Mouse (Mus musculus): Measurements from ENCODE around the gene Itm2c.

Itm2c gene

GRCm38 (mm10) chr1:85894231-85894747, at the start of gene Itm2c:
TSS of gene Itm2c (plus strand) at chr1:85894281.
- peak; percentile 82 for DNase-seq (ENCODE audit: low read depth, low spot score)

DNA sequence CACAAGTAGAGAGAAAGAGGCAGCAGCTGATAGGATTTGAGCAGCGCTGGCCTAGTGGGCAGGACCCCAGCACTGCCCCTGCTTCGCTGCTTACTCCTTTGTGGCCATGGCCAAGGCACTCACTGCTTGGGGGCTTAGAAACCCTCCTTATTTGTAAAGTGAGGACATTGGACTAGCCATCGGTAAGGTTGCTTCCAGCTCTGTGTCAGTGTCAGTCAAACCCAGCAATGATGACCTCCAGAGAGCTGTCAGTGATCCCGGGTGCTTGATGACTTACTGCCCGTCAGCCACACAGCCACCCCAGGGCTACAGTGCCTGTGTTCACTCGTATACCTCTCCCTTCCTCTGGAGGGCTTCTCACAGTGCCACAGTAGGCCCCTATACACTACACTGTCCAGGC, 49.1 kb upstream of the Itm2c start:
- DNase-seq (ENCODE audit: low read depth, low spot score) = no peak

- no peak for DNase-seq (ENCODE audit: low read depth, low spot score)
Measured at GRCm38 (mm10) chr1:85845476-85845875, 48.6 kb upstream of the Itm2c start.

DNA sequence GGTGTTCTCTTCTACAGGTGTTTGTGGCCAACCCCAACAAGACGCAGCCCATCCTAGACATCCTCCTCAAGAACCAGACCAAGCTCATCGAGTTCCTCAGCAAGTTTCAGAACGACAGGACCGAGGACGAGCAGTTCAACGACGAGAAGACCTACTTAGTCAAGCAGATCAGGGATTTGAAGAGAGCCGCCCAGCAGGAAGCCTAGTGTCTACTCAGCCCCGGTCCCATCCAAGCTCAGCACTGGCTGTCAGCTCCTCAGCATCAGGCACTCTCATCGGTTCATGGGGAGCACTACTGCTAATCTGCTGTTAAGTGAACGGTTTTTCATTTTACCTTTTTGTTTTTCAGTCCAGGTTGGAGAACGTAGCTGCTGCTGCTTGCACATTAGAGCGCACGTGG, 45.1 kb upstream of the Itm2c start:
- no peak for DNase-seq (ENCODE audit: low read depth, low spot score)

- no peak for DNase-seq (ENCODE audit: low read depth, low spot score)
Measured at GRCm38 (mm10) chr1:85850851-85851250, 43.2 kb upstream of the Itm2c start.

DNA sequence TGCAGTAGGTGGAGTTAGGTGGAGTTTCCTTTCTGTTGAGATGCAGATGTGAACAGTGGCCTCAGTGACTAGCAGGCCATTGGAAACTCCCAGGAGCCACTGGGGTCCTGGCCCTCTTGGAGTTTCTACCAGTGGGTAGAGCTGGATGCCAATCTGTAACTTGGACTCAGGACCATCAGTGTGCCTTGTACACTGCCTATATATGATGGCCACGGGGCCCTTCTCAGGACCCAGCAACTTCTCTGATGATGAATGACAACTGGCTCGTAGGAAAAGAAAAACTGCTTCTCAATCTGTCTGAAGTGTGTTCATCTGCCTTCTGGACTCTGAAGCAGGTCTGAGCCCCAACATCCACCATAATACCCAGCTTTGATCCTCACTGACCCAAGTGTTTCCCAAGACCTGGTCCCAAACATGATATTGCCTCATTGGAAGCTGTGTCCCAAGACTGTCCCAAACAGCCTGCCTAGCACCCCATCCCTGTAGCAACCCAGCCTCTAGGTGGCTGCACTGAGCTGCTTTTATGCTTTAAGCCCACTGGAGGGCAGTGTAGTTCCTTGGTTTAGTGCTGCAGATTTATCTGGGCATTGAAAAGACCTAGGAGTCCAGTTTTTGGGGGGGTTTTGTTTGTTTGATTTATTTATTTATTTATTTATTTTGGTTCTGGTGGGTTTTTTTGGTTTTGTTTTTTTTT, 40.9 kb upstream of the Itm2c start:
- DNase-seq (ENCODE audit: low read depth, low spot score) = peak; percentile 84

DNA sequence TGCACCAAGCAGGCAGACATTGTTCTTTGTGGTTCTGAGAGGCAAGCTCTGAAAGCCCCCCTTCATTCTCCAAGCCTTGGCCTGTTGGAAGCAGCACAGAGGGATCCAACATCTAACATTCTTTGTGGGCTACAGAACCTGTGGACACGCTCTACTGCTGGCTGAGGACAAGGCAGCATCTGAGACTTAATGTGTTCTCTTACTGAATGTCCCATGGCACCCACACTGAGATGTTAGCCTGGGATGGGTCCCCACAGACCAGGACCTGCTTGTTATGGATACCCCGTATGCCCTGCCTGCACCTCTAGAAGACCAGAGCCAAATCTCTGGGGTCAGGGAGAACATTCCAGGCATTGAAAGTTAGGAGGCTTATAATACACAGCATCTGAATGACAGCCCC, 40.2 kb upstream of the Itm2c start:
- no peak for DNase-seq (ENCODE audit: low read depth, low spot score)

DNA sequence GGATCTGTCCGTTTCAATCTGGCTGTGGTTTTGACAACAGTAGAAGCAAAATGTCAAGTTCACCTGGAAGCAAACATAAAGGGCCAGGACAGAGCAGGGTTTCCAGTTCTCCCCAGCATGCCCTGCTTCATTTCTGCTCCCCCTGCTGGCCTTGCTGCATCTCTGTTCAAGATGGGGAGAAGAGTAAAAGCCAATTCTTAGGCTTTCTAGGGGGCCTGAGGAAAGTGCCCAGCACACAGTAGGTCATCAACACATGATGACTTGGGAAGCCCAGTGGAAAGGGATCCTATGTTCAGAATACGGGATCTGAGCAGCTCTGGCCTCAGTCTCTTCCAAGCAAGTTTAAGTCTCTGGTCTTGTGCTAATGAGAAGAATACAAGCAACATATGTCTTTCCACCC, 39.6 kb upstream of the Itm2c start:
- no peak for DNase-seq (ENCODE audit: low read depth, low spot score)

GRCm38 (mm10) chr1:85856266-85856665, 37.8 kb upstream of the Itm2c start:
- DNase-seq (ENCODE audit: low read depth, low spot score) = no peak

DNA sequence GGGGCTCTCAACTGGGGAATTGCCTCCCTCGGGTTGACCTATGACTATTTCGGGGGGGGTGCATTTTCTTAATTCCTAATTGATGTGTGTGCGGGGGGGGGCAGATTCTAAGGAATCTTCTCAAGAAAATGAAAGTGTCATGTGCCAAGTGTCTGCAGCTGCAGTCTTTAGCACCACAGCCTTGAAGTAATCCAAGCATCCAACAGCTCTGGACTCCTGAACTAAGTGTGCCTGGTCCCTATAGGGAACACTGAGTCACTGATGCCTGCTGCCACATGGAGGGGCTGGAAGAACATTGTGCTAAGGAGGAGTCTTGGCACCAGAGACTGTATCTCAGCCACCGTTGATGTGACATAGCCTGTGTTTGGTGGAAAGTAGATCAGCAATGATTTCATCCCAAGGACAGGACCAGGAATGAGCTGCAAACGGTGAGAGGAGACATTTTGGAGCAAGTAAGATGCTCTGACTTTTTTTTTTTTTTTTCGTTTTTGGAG, 36.8 kb upstream of the Itm2c start:
- no peak for DNase-seq (ENCODE audit: low read depth, low spot score)

DNA sequence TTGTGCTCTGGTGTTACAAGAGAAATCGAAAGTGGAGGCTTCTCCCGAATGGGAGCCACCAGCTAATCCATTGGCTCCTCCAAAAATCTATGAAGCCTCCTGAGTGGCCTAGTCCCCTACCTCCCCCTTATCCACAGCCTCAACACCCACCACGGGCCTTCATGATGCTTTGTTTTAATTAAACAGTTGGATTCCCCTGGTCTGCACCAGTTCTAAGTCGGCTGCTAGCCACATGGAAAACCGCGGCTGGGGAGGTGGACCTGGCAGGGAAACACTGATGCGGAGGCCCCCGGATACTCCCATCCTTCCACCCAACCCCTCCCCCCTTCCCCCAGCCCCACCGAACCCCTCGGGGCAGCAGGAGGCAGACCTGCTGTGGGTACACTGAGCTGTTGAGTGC, 29.7 kb upstream of the Itm2c start:
- DNase-seq (ENCODE audit: low read depth, low spot score) = no peak

DNA sequence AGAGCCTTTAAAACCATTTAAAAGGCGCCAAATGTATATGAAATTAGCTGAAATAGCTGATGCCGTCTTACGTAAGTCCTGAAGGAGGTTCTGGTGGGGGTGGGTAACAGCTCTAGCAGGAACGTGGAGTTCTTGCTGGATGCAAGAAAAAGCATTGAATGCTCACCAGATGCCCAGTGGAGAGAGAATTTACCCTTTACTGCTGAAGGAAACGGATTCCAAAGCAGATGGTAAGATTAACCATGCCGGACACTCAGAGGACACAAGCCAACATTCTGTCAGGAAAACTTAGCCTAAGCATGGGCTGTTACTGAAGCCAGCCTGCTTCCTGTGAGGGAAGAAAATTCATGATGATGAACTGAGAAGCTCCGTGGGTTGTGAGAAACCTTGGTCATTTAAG, 24.1 kb upstream of the Itm2c start:
- DNase-seq (ENCODE audit: low read depth, low spot score) = no peak

GRCm38 (mm10) chr1:85870546-85870945, 23.5 kb upstream of the Itm2c start:
- no peak for DNase-seq (ENCODE audit: low read depth, low spot score)

- DNase-seq (ENCODE audit: low read depth, low spot score) = no peak
Measured at GRCm38 (mm10) chr1:85882003-85882402, 12.1 kb upstream of the Itm2c start.

- peak; percentile 30 for DNase-seq (ENCODE audit: low read depth, low spot score)
Measured at GRCm38 (mm10) chr1:85887221-85887620, 6.9 kb upstream of the Itm2c start.

GRCm38 (mm10) chr1:85894748-85895360, 773 bp downstream of the Itm2c start:
- DNase-seq (ENCODE audit: low read depth, low spot score) = peak; percentile 80

DNA sequence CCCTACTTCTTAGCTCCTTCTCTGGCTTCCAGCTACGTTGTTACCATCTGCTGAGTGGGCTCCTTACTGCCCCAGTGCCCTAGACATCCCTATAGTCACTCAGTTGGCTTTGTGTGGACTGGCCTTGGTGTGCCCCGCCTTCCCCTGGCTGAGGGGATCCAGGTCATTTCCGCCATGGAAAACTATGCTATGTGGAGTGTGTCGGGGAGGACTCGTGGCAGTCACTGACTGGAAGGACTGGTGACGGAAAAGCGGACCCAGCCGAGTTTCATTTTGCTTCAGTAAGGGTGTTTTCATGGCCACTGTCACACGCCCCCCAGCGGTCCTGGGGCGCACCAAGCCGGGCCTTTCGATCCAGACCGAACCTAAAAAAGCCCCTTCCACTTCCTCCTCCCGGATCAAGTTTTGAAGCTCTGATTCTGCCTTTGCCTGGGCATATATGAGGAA, 1.3 kb downstream of the Itm2c start:
- DNase-seq (ENCODE audit: low read depth, low spot score) = peak; percentile 48

DNA sequence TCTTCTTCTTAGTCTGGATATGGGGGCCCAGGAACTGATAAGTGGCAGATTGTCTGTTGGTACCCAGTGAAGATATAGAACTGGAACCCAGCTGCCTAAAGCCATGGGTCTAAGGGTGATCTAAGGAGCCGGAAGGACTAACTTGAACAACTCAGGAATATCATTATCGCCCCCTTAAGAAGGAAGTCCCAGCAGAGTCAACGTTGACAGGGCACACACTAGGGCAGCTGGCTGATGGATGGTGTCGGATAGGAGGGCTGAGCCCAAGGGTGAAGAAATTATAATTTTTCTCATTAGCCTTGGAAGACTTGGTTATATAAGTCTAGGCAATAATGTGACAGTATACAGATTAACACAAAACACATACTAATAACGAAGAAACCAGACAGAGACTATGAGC, 2.0 kb downstream of the Itm2c start:
- no peak for DNase-seq (ENCODE audit: low read depth, low spot score)

GRCm38 (mm10) chr1:85896781-85897700, 3.0 kb downstream of the Itm2c start:
- DNase-seq (ENCODE audit: low read depth, low spot score) = no peak

DNA sequence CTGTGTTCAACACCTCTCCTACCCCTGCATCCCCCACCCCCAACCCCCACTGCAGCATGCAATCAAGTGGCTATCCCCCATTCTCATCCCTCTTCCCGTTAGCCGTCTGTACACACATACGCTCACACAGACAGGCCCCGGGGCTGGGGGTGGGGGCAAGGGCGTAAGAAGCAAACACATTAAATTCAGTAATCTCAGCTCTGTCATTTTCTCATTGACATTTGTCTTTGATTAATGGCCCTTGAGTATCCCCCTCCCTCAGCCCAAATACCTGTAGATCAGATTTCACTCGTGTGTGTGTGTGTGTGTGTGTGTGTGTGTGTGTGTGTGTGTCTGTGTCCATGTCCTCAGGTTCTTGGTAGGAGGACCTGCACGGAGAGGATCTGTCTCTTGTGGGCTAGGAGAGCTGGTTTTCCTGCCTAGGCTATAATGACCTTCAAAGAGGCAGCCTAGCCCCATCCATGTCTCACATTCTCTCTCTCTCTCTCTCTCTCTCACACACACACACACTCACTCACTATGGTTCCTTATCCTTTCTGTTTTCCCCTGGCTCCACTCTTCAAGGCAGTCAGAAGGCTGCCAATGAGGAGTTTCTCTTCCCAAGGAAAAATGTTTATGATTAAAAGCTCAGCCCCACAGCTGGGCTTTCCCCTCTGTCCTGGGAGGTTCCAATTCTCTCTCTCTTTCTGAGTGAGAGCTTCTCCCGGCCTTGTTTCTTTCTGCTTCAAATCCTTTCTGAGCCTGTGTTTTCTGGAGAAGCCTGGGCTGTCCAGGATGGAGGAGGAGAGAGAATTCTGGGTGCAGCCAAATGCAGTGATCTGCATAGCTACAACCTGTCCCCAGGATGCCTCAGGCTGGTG, 4.0 kb downstream of the Itm2c start:
- no peak for DNase-seq (ENCODE audit: low read depth, low spot score)

GRCm38 (mm10) chr1:85898761-85899387, 4.8 kb downstream of the Itm2c start:
- DNase-seq (ENCODE audit: low read depth, low spot score) = no peak

All from ES-CJ7 (cell line).